Mouse (Mus musculus) T-cell, adult 66 days (primary cell): ENCODE data around the gene Gm36079. TPM values are rescaled to one million over a fixed set of nuclear protein-coding genes. Genes with fewer than 3 reads are reported as not detected.

Experiments
- total RNA-seq, 2 experiments: library from RNA; stranded (reverse); gene quantifications; 3 replicates in 1 of 2; 4 replicates in 1 of 2; pipeline ENCODE4 v1.2.4; 2023

Gm36079 gene
- total RNA-seq: not detected

DNA sequence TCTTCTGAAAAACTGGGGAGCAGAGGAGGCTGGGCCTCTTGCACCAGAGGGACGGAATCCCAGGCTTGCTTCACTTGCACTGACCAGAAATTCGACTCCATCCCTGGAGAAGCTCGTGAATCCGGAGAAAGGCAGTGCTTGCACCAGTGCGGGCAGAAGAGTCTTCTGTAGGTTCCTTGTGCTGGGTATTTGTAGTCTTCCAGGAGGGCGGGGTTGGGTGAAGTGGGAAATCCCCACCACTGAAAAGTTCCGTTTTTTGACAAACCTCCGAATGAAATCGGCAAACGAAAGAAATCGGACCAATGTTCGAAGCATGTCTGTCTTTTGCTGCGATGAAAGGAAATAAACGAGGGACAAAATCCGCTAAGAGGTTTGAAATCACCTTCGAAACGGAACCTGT is at the start of gene Gm36079:
Gene Gm36079 (minus strand): TSS at position 101 of the 400 bp plus-strand sequence.

DNA sequence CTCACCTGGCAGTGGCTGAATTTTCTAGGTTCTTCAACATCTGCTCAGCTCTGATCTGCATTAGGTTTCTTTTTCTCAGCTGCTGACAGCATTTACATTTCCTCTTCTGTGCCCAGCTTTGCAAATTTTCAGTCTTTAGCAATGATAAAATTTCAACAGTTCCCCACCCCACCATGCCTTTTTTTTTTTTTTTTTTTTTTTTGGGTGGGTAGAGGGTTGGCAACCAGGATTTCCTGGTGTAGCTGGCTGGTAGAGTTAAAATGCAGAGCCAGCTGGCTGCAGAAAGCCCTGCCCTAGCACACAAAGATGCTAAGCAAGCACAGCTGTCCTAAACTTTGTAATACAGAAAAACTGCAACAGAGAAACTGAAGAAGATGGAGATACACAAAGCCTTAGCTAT is 25.3 kb upstream of the Gm36079 start, which contains the start of gene Gm21188:
Gene Gm21188 (minus strand): TSS at position 110 of the 400 bp plus-strand sequence.

Other genes with a start within 250 kb of the Gm36079 start
- 10 to 100 TPM; 58.7 to 64.3 TPM for gene Zfp131, start 236.1 kb downstream of the Gm36079 start, total RNA-seq
- gene AF067063, start 196.8 kb downstream of the Gm36079 start, total RNA-seq: not detected
- not detected for gene D13Ertd608e, start 191.0 kb downstream of the Gm36079 start, total RNA-seq
- gene Tcstv1, start 132.2 kb downstream of the Gm36079 start, total RNA-seq: not detected
- not detected for gene Gm21761, start 97.7 kb downstream of the Gm36079 start, total RNA-seq
- not detected for gene B020031M17Rik, start 76.2 kb downstream of the Gm36079 start, total RNA-seq
- gene Gm21188, start 25.2 kb upstream of the Gm36079 start, total RNA-seq: under 1 TPM in 1 of 2 experiments, not detected in 1; 0.26 TPM
- not detected for gene Gm20767, start 113.2 kb upstream of the Gm36079 start, total RNA-seq
- not detected for gene Gm21818, start 145.4 kb upstream of the Gm36079 start, total RNA-seq
- 1 to 10 TPM in 1 of 2 experiments, not detected in 1; 4.1 TPM for gene Gm21762, start 188.9 kb upstream of the Gm36079 start, total RNA-seq
- not detected for gene Gm21731, start 212.1 kb upstream of the Gm36079 start, total RNA-seq
- gene AF067061, start 236.1 kb upstream of the Gm36079 start, total RNA-seq: not detected